Mouse (Mus musculus) lung, adult 2 months (tissue): ENCODE measurements around the gene Ubash3b.

Experiments used
- CTCF ChIP-seq: fragments of 200-500 bp; IDR thresholded peaks from 2 replicates; pipeline ENCODE4 v1.5.1; 2011; ENCODE audit warnings: mild to moderate bottlenecking, low read length, control low read depth; ENCODE audit not compliant: insufficient read depth
- POLR2A ChIP-seq: fragments of 200-500 bp; IDR thresholded peaks from 2 replicates; pipeline ENCODE4 v1.6.1; 2011; ENCODE audit warnings: low read depth, mild to moderate bottlenecking, control low read depth, low read length, borderline replicate concordance; ENCODE audit errors: extremely low read depth

- no peak for TF ChIP-seq CTCF
- no peak for TF ChIP-seq POLR2A
Observed at GRCm38 (mm10) chr9:41134907-41135306, 26.6 kb downstream of the Ubash3b start.
